Mouse (Mus musculus) thymus, postnatal 0 days (tissue): ENCODE measurements around the gene Gm3543. TPM values are rescaled to one million over a fixed set of nuclear protein-coding genes. Genes with fewer than 3 reads are reported as not detected.
"Not testable (repeated sequence)": the region's sequence is repeated elsewhere in the genome, so short reads cannot be mapped to it uniquely, and the experiment has no call there.

Source experiments
- DNase-seq: peaks from one replicate; pipeline ENCODE4 v3.0.0-alpha.2; 2015; ENCODE audit warnings: low spot score
- polyA plus RNA-seq: library from polyadenylated mRNA; unstranded; fragments of >200 nt; fragmentation: Nextera tagmentation; extraction: Ambion mirVana; gene quantifications from 2 replicates; pipeline ENCODE4 v1.2.1, GENCODE M21; 2015

The Gm3543 gene
- not detected in 2 replicates for polyA plus RNA-seq

DNA sequence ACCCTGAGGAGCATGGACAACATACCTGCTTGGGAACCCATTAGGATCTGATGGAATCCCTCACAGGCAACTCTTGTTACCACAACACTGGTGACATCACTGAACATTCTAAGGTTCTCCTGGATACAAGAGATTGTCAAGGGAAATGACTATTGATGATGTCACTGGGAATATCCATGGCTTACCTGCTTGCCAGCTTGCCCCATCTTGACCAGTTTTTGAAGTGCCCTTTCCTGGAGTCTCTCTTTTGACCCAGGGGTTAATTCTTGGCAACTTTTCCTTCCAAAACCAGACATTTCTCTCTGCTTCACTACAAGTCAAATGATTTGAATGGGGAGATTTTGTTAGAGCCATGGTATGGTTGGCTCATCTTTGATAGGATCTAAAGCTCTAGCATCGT is at the start of gene Gm3543:
Gene Gm3543 (minus strand): TSS at position 101 of the 400 bp plus-strand sequence.
- DNase-seq: not testable (repeated sequence)

DNA sequence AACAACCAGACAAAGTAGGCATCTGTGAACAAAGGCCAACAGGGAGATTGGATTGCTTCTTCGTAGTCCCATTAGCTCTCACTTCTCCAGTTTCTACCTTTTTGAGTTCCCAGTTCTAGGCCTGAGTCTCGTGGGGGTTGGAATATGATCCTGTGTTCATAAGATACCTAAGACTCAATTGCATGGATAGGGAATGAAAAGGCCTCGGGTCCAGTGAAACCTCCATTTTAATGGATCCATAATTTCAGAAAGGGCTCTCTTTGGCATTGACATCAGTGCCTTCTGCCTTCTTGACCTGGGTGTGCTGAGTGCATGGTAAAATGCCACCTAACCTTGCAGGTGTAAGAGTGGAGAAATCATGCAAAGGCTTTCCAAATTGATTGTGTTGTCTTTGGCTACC is 14.5 kb downstream of the Gm3543 start:
- DNase-seq: not testable (repeated sequence)

DNA sequence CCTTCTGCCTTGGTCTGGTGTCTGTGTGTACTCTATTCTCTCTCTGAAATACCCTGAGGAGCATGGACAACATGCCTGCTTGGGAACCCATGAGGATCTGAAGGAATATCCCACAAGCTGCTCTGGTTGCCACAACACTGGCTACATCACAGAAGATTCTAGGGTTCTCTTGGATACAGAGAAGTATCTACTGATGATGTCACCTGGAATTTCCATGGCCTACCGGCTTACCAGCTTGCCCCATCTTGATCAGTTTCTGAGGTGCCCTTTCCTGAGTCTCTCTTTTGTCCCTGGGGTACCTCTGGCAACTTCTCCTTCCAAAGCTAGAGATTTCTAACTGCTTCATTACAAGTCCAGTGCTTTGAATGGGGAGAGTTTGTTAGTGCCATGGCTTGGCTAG is 15.3 kb downstream of the Gm3543 start, which contains the start of gene Gm6401:
Gene Gm6401 (minus strand): TSS at position 101 of the 400 bp plus-strand sequence.
- not testable (repeated sequence) for DNase-seq

DNA sequence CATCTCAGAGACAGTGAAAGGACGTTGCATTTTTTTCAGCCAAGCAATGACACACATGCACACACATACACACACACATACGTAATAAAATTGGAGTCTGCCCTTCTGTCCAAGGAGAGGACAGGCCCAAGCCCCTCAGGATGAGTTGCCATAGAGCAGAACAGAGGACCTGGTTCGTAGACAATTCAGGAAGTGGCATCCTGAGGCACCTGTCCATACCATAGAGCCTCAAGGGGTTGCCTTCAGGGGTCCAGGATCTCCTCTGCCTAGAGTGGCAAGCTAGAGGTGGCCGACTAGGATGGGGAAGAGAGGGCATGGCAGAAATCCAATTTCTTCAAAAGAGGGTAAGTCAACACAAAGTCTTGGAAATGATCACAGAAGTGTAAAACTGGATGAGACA is 19.0 kb downstream of the Gm3543 start:
- not testable (repeated sequence) for DNase-seq

DNA sequence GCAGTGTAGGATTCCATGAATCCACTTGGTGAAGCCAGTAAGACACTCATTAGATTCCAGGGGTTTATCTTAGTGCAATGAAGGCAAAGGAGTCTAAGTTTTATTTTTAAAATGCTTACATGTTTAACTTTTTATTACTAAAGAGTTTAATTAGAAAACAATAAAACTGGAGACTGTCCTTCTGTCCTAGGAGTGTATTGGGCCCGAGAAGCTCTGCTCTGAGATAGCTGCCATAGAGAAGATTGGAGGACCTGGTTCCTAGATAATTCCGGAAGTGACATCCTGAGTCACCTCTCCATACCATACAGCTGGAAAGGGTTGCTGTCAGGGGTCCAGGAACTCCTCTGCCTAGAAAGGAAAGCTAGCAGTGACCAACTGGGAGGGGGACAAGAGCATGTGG is 39.4 kb downstream of the Gm3543 start, which contains the start of gene 1700024B05Rik:
Gene 1700024B05Rik (plus strand): TSS at position 301 of the 400 bp plus-strand sequence.
- DNase-seq: not testable (repeated sequence)

Other genes starting within 250 kb of the Gm3543 start
- gene Gm7929, start 232.7 kb downstream of the Gm3543 start, polyA plus RNA-seq: not detected in 2 replicates
- gene Gm47189, start 210.9 kb downstream of the Gm3543 start, polyA plus RNA-seq: not detected in 2 replicates
- gene Gm7980, start 76.0 kb downstream of the Gm3543 start, polyA plus RNA-seq: not detected in 2 replicates
- gene 1700049E17Rik1, start 58.4 kb downstream of the Gm3543 start, polyA plus RNA-seq: not detected in 2 replicates
- not detected in 2 replicates for gene 1700024B05Rik, start 39.3 kb downstream of the Gm3543 start, polyA plus RNA-seq
- not detected in 2 replicates for gene Gm6401, start 15.4 kb downstream of the Gm3543 start, polyA plus RNA-seq
- gene Gm7951, start 134.0 kb upstream of the Gm3543 start, polyA plus RNA-seq: not detected in 2 replicates
- gene Gm17027, start 179.3 kb upstream of the Gm3543 start, polyA plus RNA-seq: not detected in 2 replicates
- gene Gm3573, start 207.5 kb upstream of the Gm3543 start, polyA plus RNA-seq: not detected in 2 replicates